Mouse (Mus musculus) embryonic fibroblast, embryonic 13.5 days (primary cell): ENCODE data around the gene B2m.

Source experiments
- CTCF ChIP-seq: IDR thresholded peaks from 2 replicates; pipeline ENCODE4 v1.5.1; 2011; ENCODE audit warnings: mild to moderate bottlenecking, control low read depth, low read length, moderate library complexity, borderline replicate concordance; ENCODE audit not compliant: insufficient read depth
- POLR2A ChIP-seq: IDR thresholded peaks from 2 replicates; pipeline ENCODE4 v1.6.1; 2011; ENCODE audit warnings: low read depth, mild to moderate bottlenecking, control low read depth, low read length, moderate library complexity

DNA sequence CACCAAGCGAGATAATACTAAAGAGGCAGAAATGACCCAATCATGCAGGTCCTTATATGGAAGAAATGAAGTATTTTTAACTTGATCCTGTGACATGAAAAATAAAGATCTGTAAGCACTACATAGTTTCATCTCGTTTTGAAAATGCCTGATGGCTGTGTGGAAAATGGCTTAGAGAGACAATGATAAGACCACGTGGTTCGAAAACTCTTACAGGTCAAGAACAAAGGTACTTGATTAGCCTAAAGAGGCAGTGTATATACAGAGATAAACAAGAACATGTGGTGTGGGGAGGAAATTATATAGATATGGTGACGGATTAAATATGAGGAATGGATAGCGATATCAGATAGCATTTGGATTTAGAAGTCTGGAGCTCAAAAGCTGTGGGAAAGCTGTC lies 23.8 kb downstream of the B2m start:
- TF ChIP-seq POLR2A (no peak), CTCF (no peak)
